Mouse (Mus musculus): Measurements from ENCODE around the gene Wbp2nl.

- TF ChIP-seq CTCF (conservative IDR thresholded peaks at IDR 0.05 in 1 of 2, IDR thresholded peaks at IDR 0.05 in 1 of 2; ENCODE audit: low read depth in 2 of 2, low read length in 2 of 2) = peak in 1 of 2 experiments; percentile 21; a peak in 1 of 4 replicates
- no peak for TF ChIP-seq NRF1 (IDR thresholded peaks at IDR 0.05; ENCODE audit: low read depth, low read length)
- no peak for TF ChIP-seq ELF1 (IDR thresholded peaks at IDR 0.05; ENCODE audit: low read depth, low read length)
- no peak for TF ChIP-seq POLR2A (IDR thresholded peaks at IDR 0.05; ENCODE audit: low read depth, low read length)
- no peak for TF ChIP-seq HCFC1 (IDR thresholded peaks at IDR 0.05; ENCODE audit: low read depth, low read length)
- TF ChIP-seq EP300 (IDR thresholded peaks at IDR 0.05; ENCODE audit: low read length) = no peak
- no peak for TF ChIP-seq JUND (conservative IDR thresholded peaks at IDR 0.05; ENCODE audit: low read depth, low read length)
- no peak for TF ChIP-seq CHD2 (IDR thresholded peaks at IDR 0.05; ENCODE audit: low read length)
These were observed 42.8 kb upstream of the Wbp2nl start for GRCm38 (mm10) chr15:82255944-82256383.
